Mouse (Mus musculus): ENCODE data around the gene Ccr9. TPM values are rescaled to one million over a fixed set of nuclear protein-coding genes. Genes with fewer than 3 reads are reported as not detected.
"Not testable (repeated sequence)": the region's sequence is repeated elsewhere in the genome, so short reads cannot be mapped to it uniquely, and the experiment has no call there.

Ccr9 gene
- polyA plus RNA-seq, 1 experiment from 2014 or later = 0.70 TPM

- no peaks in the 10 kb centered on the region for H3K9me3 ChIP-seq (ENCODE audit: control insufficient read depth, low read length)
- no peaks in the 10 kb centered on the region for H3K4me1 ChIP-seq (ENCODE audit: control insufficient read depth, insufficient read depth, low read length)
- no peak overlapping the region for H3K4me3 ChIP-seq (ENCODE audit: low read length)
- 81% methylated on average over 4 of the region's 4 CpGs for WGBS
- ATAC-seq = no peak
- H3K9ac ChIP-seq (ENCODE audit: low read depth, low read length) = no peak overlapping the region
- H3K4me2 ChIP-seq (ENCODE audit: low read depth, low read length) = no peak overlapping the region
- no peak overlapping the region for H3K27ac ChIP-seq (ENCODE audit: low read length)
- no peaks in the 10 kb centered on the region for H3K27me3 ChIP-seq (replicated peaks; ENCODE audit: control insufficient read depth, insufficient read depth, low read length)
- H3K36me3 ChIP-seq (ENCODE audit: control insufficient read depth, insufficient read depth, low read length) = no peaks in the 10 kb centered on the region
These were observed 62.6 kb downstream of the Ccr9 start for GRCm38 (mm10) chr9:123740799-123741198.

- H3K4me2 ChIP-seq (ENCODE audit: low read depth, low read length); H3K36me3 ChIP-seq (ENCODE audit: control insufficient read depth, insufficient read depth, low read length); H3K4me3 ChIP-seq (ENCODE audit: low read length); H3K9ac ChIP-seq (ENCODE audit: low read depth, low read length); H3K4me1 ChIP-seq (ENCODE audit: control insufficient read depth, insufficient read depth, low read length); ATAC-seq; H3K27me3 ChIP-seq (replicated peaks; ENCODE audit: control insufficient read depth, insufficient read depth, low read length); H3K9me3 ChIP-seq (ENCODE audit: control insufficient read depth, low read length); H3K27ac ChIP-seq (ENCODE audit: low read length): not testable (repeated sequence)
- 91% methylated on average over 7 of the region's 8 CpGs for WGBS
These were observed 71.4 kb downstream of the Ccr9 start for GRCm38 (mm10) chr9:123749687-123750086.

- no peak for ATAC-seq
- WGBS = 87% methylated on average over 4 of the region's 4 CpGs
- Histone ChIP-seq H3K4me3 (ENCODE audit: low read length) (no peak overlapping the region), H3K27me3 (replicated peaks; ENCODE audit: control insufficient read depth, insufficient read depth, low read length) (no peaks in the 10 kb centered on the region), H3K27ac (ENCODE audit: low read length) (no peak overlapping the region), H3K9me3 (ENCODE audit: control insufficient read depth, low read length) (no peaks in the 10 kb centered on the region), H3K9ac (ENCODE audit: low read depth, low read length) (no peak overlapping the region), H3K4me1 (ENCODE audit: control insufficient read depth, insufficient read depth, low read length) (no peaks in the 10 kb centered on the region), H3K4me2 (ENCODE audit: low read depth, low read length) (no peak overlapping the region), H3K36me3 (ENCODE audit: control insufficient read depth, insufficient read depth, low read length) (no peaks in the 10 kb centered on the region)
These were observed 76.1 kb downstream of the Ccr9 start for GRCm38 (mm10) chr9:123754333-123754732.

- Histone ChIP-seq H3K36me3 (ENCODE audit: control insufficient read depth, insufficient read depth, low read length) (no peaks in the 10 kb centered on the region), H3K9ac (ENCODE audit: low read depth, low read length) (no peak overlapping the region), H3K4me3 (ENCODE audit: low read length) (no peak overlapping the region), H3K27me3 (replicated peaks; ENCODE audit: control insufficient read depth, insufficient read depth, low read length) (no peaks in the 10 kb centered on the region), H3K9me3 (ENCODE audit: control insufficient read depth, low read length) (no peaks in the 10 kb centered on the region), H3K27ac (ENCODE audit: low read length) (no peak overlapping the region), H3K4me1 (ENCODE audit: control insufficient read depth, insufficient read depth, low read length) (no peaks in the 10 kb centered on the region), H3K4me2 (ENCODE audit: low read depth, low read length) (no peak overlapping the region)
- no peak for ATAC-seq
- WGBS = 81% methylated on average over 3 of the region's 3 CpGs
These were observed 78.5 kb downstream of the Ccr9 start for GRCm38 (mm10) chr9:123756752-123757151.

GRCm38 (mm10) chr9:123757326-123757725 lies 79.1 kb downstream of the Ccr9 start:
- no peaks in the 10 kb centered on the region for H3K27me3 ChIP-seq (replicated peaks; ENCODE audit: control insufficient read depth, insufficient read depth, low read length)
- no peak overlapping the region for H3K9ac ChIP-seq (ENCODE audit: low read depth, low read length)
- no peak overlapping the region for H3K4me3 ChIP-seq (ENCODE audit: low read length)
- no peak for ATAC-seq
- H3K27ac ChIP-seq (ENCODE audit: low read length) = no peak overlapping the region
- H3K4me1 ChIP-seq (ENCODE audit: control insufficient read depth, insufficient read depth, low read length) = no peaks in the 10 kb centered on the region
- H3K36me3 ChIP-seq (ENCODE audit: control insufficient read depth, insufficient read depth, low read length) = no peaks in the 10 kb centered on the region
- no peaks in the 10 kb centered on the region for H3K9me3 ChIP-seq (ENCODE audit: control insufficient read depth, low read length)
- WGBS = 57% methylated on average over 2 of the region's 2 CpGs
- H3K4me2 ChIP-seq (ENCODE audit: low read depth, low read length) = no peak overlapping the region

GRCm38 (mm10) chr9:123758156-123758555 lies 79.9 kb downstream of the Ccr9 start:
- Histone ChIP-seq H3K27ac (ENCODE audit: low read length) (no peak overlapping the region), H3K4me1 (ENCODE audit: control insufficient read depth, insufficient read depth, low read length) (no peaks in the 10 kb centered on the region), H3K9me3 (ENCODE audit: control insufficient read depth, low read length) (no peaks in the 10 kb centered on the region), H3K4me2 (ENCODE audit: low read depth, low read length) (no peak overlapping the region), H3K27me3 (replicated peaks; ENCODE audit: control insufficient read depth, insufficient read depth, low read length) (no peaks in the 10 kb centered on the region), H3K9ac (ENCODE audit: low read depth, low read length) (no peak overlapping the region), H3K36me3 (ENCODE audit: control insufficient read depth, insufficient read depth, low read length) (no peaks in the 10 kb centered on the region), H3K4me3 (ENCODE audit: low read length) (no peak overlapping the region)
- WGBS = 68% methylated on average over 1 of the region's 1 CpGs
- ATAC-seq = no peak

- no peak overlapping the region for H3K27ac ChIP-seq (ENCODE audit: low read length)
- H3K27me3 ChIP-seq (replicated peaks; ENCODE audit: control insufficient read depth, insufficient read depth, low read length) = no peaks in the 10 kb centered on the region
- WGBS = 78% methylated on average over 4 of the region's 4 CpGs
- H3K9me3 ChIP-seq (ENCODE audit: control insufficient read depth, low read length) = no peaks in the 10 kb centered on the region
- H3K4me1 ChIP-seq (ENCODE audit: control insufficient read depth, insufficient read depth, low read length) = no peaks in the 10 kb centered on the region
- no peak overlapping the region for H3K9ac ChIP-seq (ENCODE audit: low read depth, low read length)
- no peak overlapping the region for H3K4me3 ChIP-seq (ENCODE audit: low read length)
- H3K4me2 ChIP-seq (ENCODE audit: low read depth, low read length) = no peak overlapping the region
- no peak for ATAC-seq
- H3K36me3 ChIP-seq (ENCODE audit: control insufficient read depth, insufficient read depth, low read length) = no peaks in the 10 kb centered on the region
These were observed 80.4 kb downstream of the Ccr9 start for GRCm38 (mm10) chr9:123758645-123759044.

GRCm38 (mm10) chr9:123760806-123761205 lies 82.6 kb downstream of the Ccr9 start:
- ATAC-seq = no peak
- H3K36me3 ChIP-seq (ENCODE audit: control insufficient read depth, insufficient read depth, low read length) = no peaks in the 10 kb centered on the region
- 84% methylated on average over 3 of the region's 3 CpGs for WGBS

GRCm38 (mm10) chr9:123762886-123763285 lies 84.6 kb downstream of the Ccr9 start:
- Histone ChIP-seq H3K27ac (ENCODE audit: low read length) (no peak overlapping the region), H3K4me3 (ENCODE audit: low read length) (no peak overlapping the region), H3K9me3 (ENCODE audit: control insufficient read depth, low read length) (no peaks in the 10 kb centered on the region), H3K4me2 (ENCODE audit: low read depth, low read length) (no peak overlapping the region), H3K4me1 (ENCODE audit: control insufficient read depth, insufficient read depth, low read length) (no peaks in the 10 kb centered on the region), H3K36me3 (ENCODE audit: control insufficient read depth, insufficient read depth, low read length) (no peaks in the 10 kb centered on the region), H3K27me3 (replicated peaks; ENCODE audit: control insufficient read depth, insufficient read depth, low read length) (no peaks in the 10 kb centered on the region), H3K9ac (ENCODE audit: low read depth, low read length) (no peak overlapping the region)
- no peak for ATAC-seq
- 90% methylated on average over 4 of the region's 4 CpGs for WGBS

More at GRCm38 (mm10) chr9:123760806-123761205, 82.6 kb downstream of the Ccr9 start:
- H3K4me3 ChIP-seq (ENCODE audit: low read length) = no peak overlapping the region
- no peaks in the 10 kb centered on the region for H3K4me1 ChIP-seq (ENCODE audit: control insufficient read depth, insufficient read depth, low read length)
- H3K9me3 ChIP-seq (ENCODE audit: control insufficient read depth, low read length) = no peaks in the 10 kb centered on the region
- no peak overlapping the region for H3K9ac ChIP-seq (ENCODE audit: low read depth, low read length)
- no peaks in the 10 kb centered on the region for H3K27me3 ChIP-seq (replicated peaks; ENCODE audit: control insufficient read depth, insufficient read depth, low read length)
- no peak overlapping the region for H3K4me2 ChIP-seq (ENCODE audit: low read depth, low read length)
- H3K27ac ChIP-seq (ENCODE audit: low read length) = no peak overlapping the region

- Histone ChIP-seq H3K27ac (ENCODE audit: low read length) (no peak overlapping the region), H3K4me1 (ENCODE audit: control insufficient read depth, insufficient read depth, low read length) (no peaks in the 10 kb centered on the region), H3K36me3 (ENCODE audit: control insufficient read depth, insufficient read depth, low read length) (no peaks in the 10 kb centered on the region), H3K27me3 (replicated peaks; ENCODE audit: control insufficient read depth, insufficient read depth, low read length) (no peaks in the 10 kb centered on the region), H3K9me3 (ENCODE audit: control insufficient read depth, low read length) (no peaks in the 10 kb centered on the region), H3K4me3 (ENCODE audit: low read length) (no peak overlapping the region), H3K4me2 (ENCODE audit: low read depth, low read length) (no peak overlapping the region), H3K9ac (ENCODE audit: low read depth, low read length) (no peak overlapping the region)
- ATAC-seq = no peak
- WGBS = 78% methylated on average over 3 of the region's 3 CpGs
These were observed 85.5 kb downstream of the Ccr9 start for GRCm38 (mm10) chr9:123763771-123764170.

Data from intestine, embryonic 16.5 days (tissue).